13 mouse cellular contexts compared by ENCODE assay signal in the genomic region with DNA sequence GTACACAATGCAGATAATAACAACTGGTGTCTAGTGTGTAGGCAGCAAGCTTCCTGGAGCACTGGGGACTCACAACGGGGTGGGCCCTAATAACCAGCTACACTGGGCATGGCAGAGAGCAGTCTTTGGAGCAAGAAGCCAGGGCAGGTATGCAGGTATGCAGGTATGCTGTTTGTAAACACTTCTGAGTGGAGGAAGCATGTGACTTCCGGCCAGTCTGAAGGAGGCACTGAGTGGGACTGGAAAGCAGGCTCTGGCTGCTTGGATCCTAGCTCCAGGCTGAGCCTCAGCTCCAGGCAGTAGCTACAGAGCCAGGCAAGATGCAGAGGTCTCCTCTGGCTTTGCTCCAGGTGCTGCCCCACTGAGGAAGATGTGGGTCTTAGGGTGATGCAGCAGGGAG.
DNase-seq lines count a peak whose midpoint lies in the region; ATAC-seq lines count a peak whose summit lies in the region.
"Had no signal": no experiment of that assay in that cellular context is flagged by ENCODE, and none has a peak within 500 bp of the region (broad histone marks: within the 10 kb centered on the region; RNA-seq: fewer than 3 reads in every experiment).

No protein-coding gene starts in this region.

- peaks cover 29% of the 10 kb centered on the region for H3K4me1 ChIP-seq in liver, embryonic 11.5 days (replicated peaks; ENCODE audit: control insufficient read depth, insufficient read depth, low read length)
- peaks cover 30% of the 10 kb centered on the region; the same call in 1 of the 2 replicates for H3K4me1 ChIP-seq in kidney, embryonic 14.5 days (ENCODE audit: control insufficient read depth, insufficient read depth, low read length)

- H3K4me3 ChIP-seq in liver, embryonic 11.5 days (ENCODE audit: low read depth, low read length) = no peak overlapping the region
- no peak overlapping the region for H3K4me3 ChIP-seq in kidney, embryonic 14.5 days (ENCODE audit: low read length)
- H3K4me3 ChIP-seq: embryonic facial prominence, embryonic 12.5 days; megakaryocyte, embryonic 14.5 days; myocyte had no signal

- DNase-seq in liver, embryonic 11.5 days (ENCODE audit: low spot score) = no peak
- no peak for DNase-seq in liver
- DNase-seq in lung, adult 18-20 months = peak; percentile 84 to 88
- DNase-seq in yolk sac, embryonic 10.5 days (ENCODE audit: low spot score) = peak; percentile 36
- DNase-seq in layer of hippocampus, adult 8-10 months (ENCODE audit: low spot score in 2 of 2) = no peak
- DNase-seq in layer of hippocampus, postnatal 10 days (ENCODE audit: low spot score in 2 of 2) = no peak
- DNase-seq: cerebellum, adult 8-10 months; gastrocnemius, postnatal 36 days had no signal

- no peak overlapping the region for H3K27ac ChIP-seq in liver, embryonic 11.5 days (ENCODE audit: low read depth, low read length)
- no peak overlapping the region for H3K27ac ChIP-seq in kidney, embryonic 14.5 days (ENCODE audit: low read depth, low read length)
- H3K27ac ChIP-seq: embryonic facial prominence, embryonic 12.5 days had no signal

- H3K27me3 ChIP-seq in liver, embryonic 11.5 days (replicated peaks; ENCODE audit: control insufficient read depth, insufficient read depth, low read length) = 0 out of 2 replicates have a peak, but pooled peaks cover 3% of the 10 kb centered on the region
- peaks cover 4% of the 10 kb centered on the region; the same call in 1 of the 2 replicates for H3K27me3 ChIP-seq in kidney, embryonic 14.5 days (ENCODE audit: control insufficient read depth, insufficient read depth, low read length)
- H3K27me3 ChIP-seq: embryonic facial prominence, embryonic 12.5 days had no signal

- ATAC-seq in liver, embryonic 11.5 days (replicated peaks; ENCODE audit: low FRiP score) = no peak
- ATAC-seq in kidney, embryonic 14.5 days (ENCODE audit: low FRiP score, low TSS enrichment) = 0 out of 2 replicates have a peak, but pooled peaks have one; percentile 12
- ATAC-seq: forebrain, embryonic 14.5 days had no signal

- no peak overlapping the region for H3K4me2 ChIP-seq in liver, embryonic 11.5 days
- no peak overlapping the region for H3K4me2 ChIP-seq in kidney, embryonic 14.5 days (replicated peaks; ENCODE audit: low read depth, low read length)
- H3K4me2 ChIP-seq: embryonic facial prominence, embryonic 12.5 days had no signal

- WGBS in liver, embryonic 11.5 days = 51% methylated on average over 2 of the region's 2 CpGs
- 58% methylated on average over 2 of the region's 2 CpGs for WGBS in kidney, embryonic 14.5 days

- 0 out of 2 replicates have a peak overlapping the region, but pooled peaks have one; percentile 25 for H3K9ac ChIP-seq in liver, embryonic 11.5 days (ENCODE audit: low read depth, low read length)
- no peak overlapping the region for H3K9ac ChIP-seq in kidney, embryonic 14.5 days (ENCODE audit: low read depth, low read length)

- H3K9me3 ChIP-seq in liver, embryonic 11.5 days (ENCODE audit: control insufficient read depth, low read length) = no peaks in the 10 kb centered on the region
- H3K9me3 ChIP-seq in kidney, embryonic 14.5 days (ENCODE audit: control insufficient read depth, low read length) = no peaks in the 10 kb centered on the region
- H3K9me3 ChIP-seq: embryonic facial prominence, embryonic 12.5 days; megakaryocyte, embryonic 14.5 days had no signal

- no peaks in the 10 kb centered on the region for H3K36me3 ChIP-seq in liver, embryonic 11.5 days (ENCODE audit: control insufficient read depth, insufficient read depth, low read length)
- no peaks in the 10 kb centered on the region for H3K36me3 ChIP-seq in kidney, embryonic 14.5 days (ENCODE audit: control insufficient read depth, insufficient read depth, low read length)
- H3K36me3 ChIP-seq: embryonic facial prominence, embryonic 12.5 days had no signal

Comparison
In these comparisons a context has a peak if more than half of its experiments do, and no peak if none do; other contexts are left out.
1. DNase-seq: peak in lung, adult 18-20 months (2 of 2) and yolk sac, embryonic 10.5 days (single experiment); none in liver, embryonic 11.5 days (single experiment), liver (single experiment), layer of hippocampus, adult 8-10 months (0 of 2) and layer of hippocampus, postnatal 10 days (0 of 2).